Mouse (Mus musculus) cortical plate, adult 2 months (tissue): Measurements from ENCODE around the gene Vps35.

Experiments
- CTCF ChIP-seq: fragments of 200-500 bp; IDR thresholded peaks from 2 replicates; pipeline ENCODE4 v1.5.1; 2011; ENCODE audit warnings: mild to moderate bottlenecking, control low read depth, low read length; ENCODE audit not compliant: insufficient read depth; ENCODE audit errors: extremely low read depth
- POLR2A ChIP-seq: fragments of 200-500 bp; IDR thresholded peaks from 2 replicates; pipeline ENCODE4 v1.6.1; 2011; ENCODE audit warnings: mild to moderate bottlenecking, low read length, control low read depth; ENCODE audit not compliant: insufficient read depth; ENCODE audit errors: extremely low read depth

DNA sequence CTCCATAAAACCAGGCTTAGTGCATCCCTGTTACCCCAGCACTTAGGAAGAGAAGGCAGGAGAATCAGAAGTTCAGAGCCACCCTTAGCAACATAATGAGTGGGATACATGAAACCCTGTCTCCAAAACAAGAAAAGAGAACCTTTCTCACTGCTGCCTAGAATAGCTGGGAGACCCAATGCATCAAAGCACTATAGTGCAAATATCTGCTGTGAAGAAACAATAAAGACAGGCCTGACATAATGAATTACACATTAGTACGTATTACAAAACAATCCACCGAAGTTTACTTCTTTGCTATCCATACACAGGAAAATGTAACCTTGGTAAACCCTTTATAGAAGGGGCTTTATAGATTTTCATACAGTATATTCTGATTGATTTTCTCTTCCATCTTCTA lies 9.0 kb upstream of the Vps35 start:
- TF ChIP-seq POLR2A (no peak), CTCF (no peak)
